Mouse (Mus musculus) embryonic facial prominence, embryonic 11.5 days (tissue): ENCODE results near the gene Rpl41. TPM values are rescaled to one million over a fixed set of nuclear protein-coding genes. Genes with fewer than 3 reads are reported as not detected.

ENCODE experiments used
- ATAC-seq: fragments of 200-750 bp; cut with Nextera tagmentation; replicated peaks from 2 replicates; pipeline ENCODE4 v1.8.0; 2017; ENCODE audit warnings: low read depth; ENCODE audit not compliant: insufficient number of reproducible peaks, low FRiP score, low TSS enrichment
- DNase-seq: peaks from one replicate; pipeline ENCODE4 v3.0.0-alpha.2; 2015; ENCODE audit warnings: low spot score
- H3K27ac ChIP-seq: fragments of 300-500 bp; sonication (generic); replicated peaks from 2 replicates; pipeline ENCODE4 v1.5.1; 2014; ENCODE audit warnings: mild to moderate bottlenecking, low read depth, low read length, control low read depth
- H3K27me3 ChIP-seq: fragments of 300-500 bp; sonication (generic); 2 replicates; pipeline ENCODE4 v1.6.1; 2014; ENCODE audit warnings: mild to moderate bottlenecking, low read length, moderate library complexity, mixed read lengths; ENCODE audit not compliant: control insufficient read depth, insufficient read depth
- H3K36me3 ChIP-seq: fragments of 300-500 bp; sonication (generic); replicated peaks from 2 replicates; pipeline ENCODE4 v1.6.1; 2014; ENCODE audit warnings: low read depth, mild to moderate bottlenecking, low read length, moderate library complexity, mixed read lengths; ENCODE audit not compliant: control insufficient read depth, insufficient read depth
- H3K4me1 ChIP-seq: fragments of 300-500 bp; sonication (generic); 2 replicates; pipeline ENCODE4 v1.6.1; 2014; ENCODE audit warnings: low read length, mixed read lengths; ENCODE audit not compliant: control insufficient read depth, insufficient read depth
- H3K4me2 ChIP-seq: fragments of 300-500 bp; sonication (generic); 2 replicates; pipeline ENCODE4 v1.6.1; 2014; ENCODE audit warnings: low read depth, mild to moderate bottlenecking, control low read depth, low read length, moderate library complexity
- H3K4me3 ChIP-seq: fragments of 300-500 bp; sonication (generic); 2 replicates; pipeline ENCODE4 v1.5.1; 2014; ENCODE audit warnings: low read depth, low read length, control low read depth
- H3K9ac ChIP-seq: fragments of 300-500 bp; sonication (generic); replicated peaks from 2 replicates; pipeline ENCODE4 v1.6.1; 2014; ENCODE audit warnings: mild to moderate bottlenecking, control low read depth, low read length
- H3K9me3 ChIP-seq: fragments of 300-500 bp; sonication (generic); replicated peaks from 2 replicates; pipeline ENCODE4 v1.6.1; 2016; ENCODE audit warnings: mild to moderate bottlenecking, low read length, inconsistent platforms, mixed read lengths; ENCODE audit not compliant: control insufficient read depth
- WGBS: fragments of 180-500 bp; shearing (Covaris S2); extraction: QIAGEN DNeasy Blood & Tissue Kit; methylation state at CpG from one replicate; pipeline ENCODE4 v1.1.7; 2014; 5-methylcytosine and 5-hydroxymethylcytosine counted together
- polyA plus RNA-seq: library from polyadenylated mRNA; unstranded; fragments of >200 nt; fragmentation: Nextera tagmentation; extraction: Ambion mirVana; gene quantifications from 2 replicates; pipeline ENCODE4 v1.2.1, GENCODE M21; 2014

The Rpl41 gene
- polyA plus RNA-seq = 3,098 and 3,409 TPM in 2 replicates

DNA sequence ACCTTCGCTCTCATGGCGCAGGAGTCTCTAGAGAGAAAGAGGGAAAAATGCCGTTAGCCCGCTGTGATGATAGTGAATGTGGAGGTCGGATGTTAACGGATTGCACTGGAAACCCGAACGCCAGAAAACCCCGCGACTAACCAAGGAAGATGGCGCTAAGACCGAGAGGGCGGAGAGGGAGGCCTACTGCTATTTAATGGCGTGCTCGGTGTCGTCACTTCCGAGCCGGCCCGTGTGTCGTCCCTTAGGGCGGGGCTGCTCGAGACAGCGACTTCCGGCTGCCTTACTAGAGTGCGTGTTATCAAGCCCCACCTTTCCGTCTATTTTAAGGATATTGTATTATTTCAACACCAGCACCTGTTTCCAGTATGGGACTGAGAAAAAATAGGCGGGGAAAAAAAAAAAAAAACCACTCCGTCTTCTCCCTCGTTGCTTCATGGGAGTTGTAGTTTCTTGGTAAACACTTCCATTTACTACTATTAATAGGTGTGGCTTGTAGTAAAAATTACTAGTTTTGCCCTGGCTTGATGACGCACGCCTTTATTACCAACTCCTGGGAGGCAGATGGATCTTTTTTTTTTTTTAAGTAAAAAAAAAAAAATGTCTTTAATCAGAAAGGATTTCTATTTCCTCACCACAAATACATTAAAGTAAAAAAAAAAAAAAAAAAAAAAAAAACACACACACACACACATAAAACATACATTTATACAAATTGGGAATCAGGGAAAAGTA, at the start of gene Rpl41:
Rpl41 (minus strand) TSS at position 359 of the 735 bp plus-strand sequence.
- no peaks in the 10 kb centered on the region for H3K9me3 ChIP-seq
- H3K27ac ChIP-seq = peak within 1 kb of the TSS; percentile 86
- ATAC-seq (peak; percentile 84), DNase-seq (peak; percentile 98)
- no peaks in the 10 kb centered on the region for H3K27me3 ChIP-seq
- peak within 1 kb of the TSS; percentile 68 for H3K4me2 ChIP-seq
- peaks cover 5% of the 10 kb centered on the region for H3K36me3 ChIP-seq
- no peaks in the 10 kb centered on the region for H3K4me1 ChIP-seq
- peak within 1 kb of the TSS; percentile 92 for H3K9ac ChIP-seq
- H3K4me3 ChIP-seq = peak within 1 kb of the TSS; percentile 74
- under 1% methylated on average over 31 of the region's 31 CpGs for WGBS

- ATAC-seq (no peak), DNase-seq (no peak)
- no peaks in the 10 kb centered on the region for H3K36me3 ChIP-seq
- H3K27me3 ChIP-seq = no peaks in the 10 kb centered on the region
- no peak overlapping the region for H3K9ac ChIP-seq
- H3K9me3 ChIP-seq = no peaks in the 10 kb centered on the region
- WGBS = 60% methylated on average over 2 of the region's 2 CpGs
- H3K4me2 ChIP-seq = no peak overlapping the region
- no peak overlapping the region for H3K27ac ChIP-seq
- H3K4me3 ChIP-seq = no peak overlapping the region
- H3K4me1 ChIP-seq = no peaks in the 10 kb centered on the region
Measured at GRCm38 (mm10) chr10:128598476-128598875, 49.4 kb upstream of the Rpl41 start.

DNA sequence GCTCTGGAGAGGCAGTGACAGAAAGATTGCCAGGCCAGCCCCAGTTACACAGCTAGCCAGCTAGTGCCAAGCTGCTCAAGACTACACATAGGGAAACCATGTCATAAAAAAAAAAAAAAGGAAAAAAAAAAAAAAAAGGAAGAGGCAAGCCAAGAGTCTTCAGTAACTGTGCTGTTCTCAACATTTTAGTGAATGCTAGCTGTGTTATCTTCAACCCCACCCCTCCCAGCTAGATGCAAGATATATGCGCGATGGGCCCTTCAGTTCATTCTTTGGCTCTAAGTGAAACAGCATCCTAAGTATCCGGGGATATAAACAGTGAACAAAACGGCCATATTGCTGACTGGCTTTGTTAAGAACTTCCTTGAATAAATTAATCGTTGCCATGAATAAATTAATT, 43.7 kb upstream of the Rpl41 start:
- DNase-seq (no peak), ATAC-seq (no peak)
- Histone ChIP-seq H3K27me3 (peaks cover 13% of the 10 kb centered on the region), H3K9ac (no peak overlapping the region), H3K4me2 (no peak overlapping the region), H3K9me3 (no peaks in the 10 kb centered on the region), H3K36me3 (no peaks in the 10 kb centered on the region), H3K4me1 (no peaks in the 10 kb centered on the region), H3K27ac (no peak overlapping the region), H3K4me3 (no peak overlapping the region)
- WGBS = 83% methylated on average over 5 of the region's 5 CpGs

GRCm38 (mm10) chr10:128591436-128591835, 42.3 kb upstream of the Rpl41 start:
- H3K9me3 ChIP-seq = no peaks in the 10 kb centered on the region
- H3K4me2 ChIP-seq = no peak overlapping the region
- no peak for ATAC-seq
- H3K4me1 ChIP-seq = no peaks in the 10 kb centered on the region
- no peak for DNase-seq
- no peaks in the 10 kb centered on the region for H3K36me3 ChIP-seq
- no peak overlapping the region for H3K9ac ChIP-seq
- H3K27ac ChIP-seq = no peak overlapping the region
- WGBS = 88% methylated on average over 6 of the region's 6 CpGs
- peaks cover 23% of the 10 kb centered on the region for H3K27me3 ChIP-seq
- no peak overlapping the region for H3K4me3 ChIP-seq

DNA sequence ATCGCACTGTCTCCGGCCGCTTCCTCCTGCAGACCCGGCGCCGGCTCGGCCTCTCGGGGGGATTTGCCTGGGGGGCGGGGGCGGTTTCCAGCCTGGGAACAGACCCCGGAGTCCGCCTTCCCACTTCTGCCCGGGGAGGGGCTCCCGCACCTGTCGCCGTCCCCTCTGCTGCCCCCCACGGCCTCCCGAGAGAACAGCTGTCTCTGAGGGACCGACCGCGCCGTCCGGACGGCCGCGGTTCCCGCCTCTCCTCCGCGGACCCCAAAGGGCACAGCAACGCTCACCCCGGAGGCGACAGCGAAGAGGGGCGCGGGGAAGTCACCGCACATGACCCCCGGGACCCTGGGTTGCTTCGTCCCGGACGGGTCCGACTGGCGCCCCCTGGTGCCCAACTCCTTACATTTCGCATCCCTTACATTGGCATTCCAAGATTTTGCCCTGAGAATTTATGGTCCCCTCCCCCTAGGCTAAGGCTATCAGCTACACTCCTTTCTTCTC, 41.1 kb upstream of the Rpl41 start:
- H3K27me3 ChIP-seq = peaks cover 23% of the 10 kb centered on the region
- peak overlapping the region; percentile 38 for H3K4me3 ChIP-seq
- ATAC-seq (peak; percentile 21; the same call in 1 of the 2 replicates), DNase-seq (peak; percentile 86)
- peak overlapping the region; percentile 32 for H3K9ac ChIP-seq
- H3K9me3 ChIP-seq = no peaks in the 10 kb centered on the region
- no peak overlapping the region; the same call in 1 of the 2 replicates for H3K27ac ChIP-seq
- H3K36me3 ChIP-seq = no peaks in the 10 kb centered on the region
- H3K4me1 ChIP-seq = no peaks in the 10 kb centered on the region
- under 1% methylated on average over 40 of the region's 43 CpGs for WGBS
- peak overlapping the region; percentile 65 for H3K4me2 ChIP-seq

GRCm38 (mm10) chr10:128589464-128590192, 40.5 kb upstream of the Rpl41 start, which contains the start of gene Erbb3:
TSS of gene Erbb3 (minus strand) at chr10:128589652.
- ATAC-seq (peak; percentile 40), DNase-seq (peak; percentile 76)
- H3K9me3 ChIP-seq = no peaks in the 10 kb centered on the region
- H3K27ac ChIP-seq = peak within 1 kb of the TSS; percentile 63
- H3K4me2 ChIP-seq = peak within 1 kb of the TSS; percentile 65
- under 1% methylated on average over 43 of the region's 43 CpGs for WGBS
- H3K4me1 ChIP-seq = no peaks in the 10 kb centered on the region
- H3K27me3 ChIP-seq = peaks cover 23% of the 10 kb centered on the region
- no peaks in the 10 kb centered on the region for H3K36me3 ChIP-seq
- peak within 1 kb of the TSS; percentile 45 for H3K9ac ChIP-seq
- peak within 1 kb of the TSS; percentile 38 for H3K4me3 ChIP-seq

DNA sequence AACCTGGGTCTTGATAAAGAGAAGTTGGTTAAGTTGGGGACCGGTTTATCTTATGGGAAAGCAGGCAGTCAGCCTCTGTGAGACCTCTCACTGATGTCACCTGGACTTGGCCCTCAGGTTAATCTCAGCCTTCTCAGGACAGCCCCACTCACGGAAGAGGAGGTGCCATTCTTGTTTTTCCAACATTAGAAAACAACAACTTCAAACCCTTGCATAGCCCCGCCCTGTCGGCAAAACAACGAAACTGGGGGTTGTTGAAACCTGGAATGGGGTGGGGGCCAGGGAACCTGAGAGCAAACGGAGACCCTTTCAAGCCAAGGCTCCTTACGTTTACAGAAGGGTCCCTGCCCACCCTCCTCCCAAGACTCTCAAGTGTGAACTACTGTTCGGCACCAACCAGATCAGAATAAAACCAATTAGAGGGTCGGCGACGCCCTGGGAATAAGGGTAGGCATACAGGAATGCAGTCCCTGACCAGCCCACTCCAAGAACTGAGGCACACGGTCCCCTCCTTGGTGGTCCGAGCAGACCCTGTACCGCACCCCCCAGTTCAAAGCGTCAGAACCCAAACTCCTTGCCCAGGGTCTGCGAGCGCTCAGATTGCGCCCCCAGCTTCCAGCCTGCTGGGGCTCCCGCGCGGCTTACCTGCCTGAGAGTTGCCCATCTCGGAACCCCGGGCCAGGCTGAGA, 39.8 kb upstream of the Rpl41 start:
- Histone ChIP-seq H3K9ac (peak overlapping the region; percentile 45), H3K27ac (peak overlapping the region; percentile 63), H3K4me2 (peak overlapping the region; percentile 65), H3K4me3 (peak overlapping the region; percentile 38), H3K4me1 (no peaks in the 10 kb centered on the region), H3K9me3 (no peaks in the 10 kb centered on the region), H3K27me3 (peaks cover 23% of the 10 kb centered on the region), H3K36me3 (no peaks in the 10 kb centered on the region)
- 2% methylated on average over 23 of the region's 23 CpGs for WGBS
- DNase-seq (no peak), ATAC-seq (peak; percentile 21; the same call in 1 of the 2 replicates)
